Mouse (Mus musculus) olfactory bulb, adult 2 months (tissue): ENCODE results near the gene Igdcc3.

Experiments
- CTCF ChIP-seq: fragments of 200-500 bp; IDR thresholded peaks from 2 replicates; pipeline ENCODE4 v1.5.1; 2012; ENCODE audit warnings: low read depth, mild to moderate bottlenecking, low read length, moderate library complexity; ENCODE audit not compliant: insufficient read depth
- POLR2A ChIP-seq: fragments of 200-500 bp; IDR thresholded peaks from 2 replicates; pipeline ENCODE4 v1.6.1; 2012; ENCODE audit warnings: mild to moderate bottlenecking, low read depth, low read length, moderate library complexity; ENCODE audit not compliant: insufficient read depth

GRCm38 (mm10) chr9:65094237-65094636 lies 46.8 kb upstream of the Igdcc3 start:
- TF ChIP-seq POLR2A (no peak), CTCF (no peak)
